Mouse (Mus musculus): ENCODE data around the gene Omp. TPM values are rescaled to one million over a fixed set of nuclear protein-coding genes. Genes with fewer than 3 reads are reported as not detected.

The Omp gene
- polyA plus RNA-seq, 1 experiment from 2014 or later: 0.38 TPM

DNA sequence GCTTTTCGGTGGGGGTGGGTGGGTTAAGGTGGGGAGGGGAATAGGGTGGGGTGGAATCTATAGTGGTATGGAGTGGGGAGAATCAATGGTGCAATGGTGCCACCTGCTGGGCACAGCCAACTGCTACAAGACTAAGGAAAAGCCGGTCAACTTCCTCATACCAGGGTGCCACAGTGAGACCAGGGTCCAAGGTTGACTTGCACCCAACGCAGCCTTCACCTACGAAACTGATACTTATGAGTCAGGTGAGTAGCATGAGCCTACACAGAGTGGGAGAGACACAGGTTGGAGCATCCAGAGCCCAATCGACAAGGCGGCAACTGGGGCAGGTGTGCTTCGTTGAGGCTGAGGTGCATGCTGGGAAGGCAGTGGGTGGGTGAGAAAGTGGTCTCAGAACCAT is 25.0 kb downstream of the Omp start:
- H3K36me3 ChIP-seq (ENCODE audit: insufficient read depth, low read length): 0 out of 2 replicates have a peak, but pooled peaks cover 4% of the 10 kb centered on the region
- ATAC-seq (replicated peaks; ENCODE audit: low FRiP score, low read depth) (peak; percentile 68), DNase-seq (ENCODE audit: low spot score) (peak; percentile 83)
- 8% methylated on average over 7 of the region's 7 CpGs for WGBS
- TF ChIP-seq CTCF (IDR thresholded peaks at IDR 0.05; ENCODE audit: low read depth): peak; percentile 90
- H3K27ac ChIP-seq: no peak overlapping the region
- no peaks in the 10 kb centered on the region for H3K9me3 ChIP-seq (replicated peaks; ENCODE audit: low read length)
- H3K4me1 ChIP-seq (replicated peaks; ENCODE audit: insufficient read depth, low read length): peaks cover 7% of the 10 kb centered on the region
- H3K9ac ChIP-seq (ENCODE audit: low read depth, low read length): no peak overlapping the region
- H3K4me3 ChIP-seq (replicated peaks; ENCODE audit: low read depth, low read length): no peak overlapping the region
- H3K4me2 ChIP-seq (ENCODE audit: low read length): peak overlapping the region; percentile 38
- H3K27me3 ChIP-seq (ENCODE audit: insufficient read depth, low read length): no peaks in the 10 kb centered on the region

- Histone ChIP-seq H3K9ac (ENCODE audit: low read depth, low read length) (no peak overlapping the region), H3K36me3 (ENCODE audit: insufficient read depth, low read length) (0 out of 2 replicates have a peak, but pooled peaks cover 4% of the 10 kb centered on the region), H3K9me3 (replicated peaks; ENCODE audit: low read length) (no peaks in the 10 kb centered on the region), H3K4me2 (ENCODE audit: low read length) (no peak overlapping the region), H3K4me3 (replicated peaks; ENCODE audit: low read depth, low read length) (no peak overlapping the region), H3K27ac (peak overlapping the region; percentile 52; the same call in 1 of the 2 replicates), H3K4me1 (replicated peaks; ENCODE audit: insufficient read depth, low read length) (peaks cover 7% of the 10 kb centered on the region), H3K27me3 (ENCODE audit: insufficient read depth, low read length) (no peaks in the 10 kb centered on the region)
- TF ChIP-seq CTCF (IDR thresholded peaks at IDR 0.05; ENCODE audit: low read depth): no peak
- WGBS: 82% methylated on average over 2 of the region's 2 CpGs
- ATAC-seq (replicated peaks; ENCODE audit: low FRiP score, low read depth): no peak
- no peak for DNase-seq (ENCODE audit: low spot score)
Measured at GRCm38 (mm10) chr7:98119961-98120232, 25.4 kb downstream of the Omp start.

- Histone ChIP-seq H3K4me3 (replicated peaks; ENCODE audit: low read depth, low read length) (no peak within 1 kb of the TSS), H3K27ac (peak within 1 kb of the TSS; percentile 60), H3K27me3 (ENCODE audit: insufficient read depth, low read length) (no peaks in the 10 kb centered on the region), H3K36me3 (ENCODE audit: insufficient read depth, low read length) (0 out of 2 replicates have a peak, but pooled peaks cover 4% of the 10 kb centered on the region), H3K4me1 (replicated peaks; ENCODE audit: insufficient read depth, low read length) (peaks cover 7% of the 10 kb centered on the region), H3K9me3 (replicated peaks; ENCODE audit: low read length) (no peaks in the 10 kb centered on the region), H3K4me2 (ENCODE audit: low read length) (peak within 1 kb of the TSS; percentile 38), H3K9ac (ENCODE audit: low read depth, low read length) (no peak within 1 kb of the TSS)
- DNase-seq (ENCODE audit: low spot score): peak; percentile 31
- no peak for TF ChIP-seq CTCF (IDR thresholded peaks at IDR 0.05; ENCODE audit: low read depth)
- peak; percentile 80 for ATAC-seq (replicated peaks; ENCODE audit: low FRiP score, low read depth)
- WGBS: 40% methylated on average over 9 of the region's 9 CpGs
Measured at GRCm38 (mm10) chr7:98119179-98119960, 25.9 kb downstream of the Omp start, which contains the start of gene Myo7a. TSS of gene Myo7a (minus strand) at chr7:98119524.

DNA sequence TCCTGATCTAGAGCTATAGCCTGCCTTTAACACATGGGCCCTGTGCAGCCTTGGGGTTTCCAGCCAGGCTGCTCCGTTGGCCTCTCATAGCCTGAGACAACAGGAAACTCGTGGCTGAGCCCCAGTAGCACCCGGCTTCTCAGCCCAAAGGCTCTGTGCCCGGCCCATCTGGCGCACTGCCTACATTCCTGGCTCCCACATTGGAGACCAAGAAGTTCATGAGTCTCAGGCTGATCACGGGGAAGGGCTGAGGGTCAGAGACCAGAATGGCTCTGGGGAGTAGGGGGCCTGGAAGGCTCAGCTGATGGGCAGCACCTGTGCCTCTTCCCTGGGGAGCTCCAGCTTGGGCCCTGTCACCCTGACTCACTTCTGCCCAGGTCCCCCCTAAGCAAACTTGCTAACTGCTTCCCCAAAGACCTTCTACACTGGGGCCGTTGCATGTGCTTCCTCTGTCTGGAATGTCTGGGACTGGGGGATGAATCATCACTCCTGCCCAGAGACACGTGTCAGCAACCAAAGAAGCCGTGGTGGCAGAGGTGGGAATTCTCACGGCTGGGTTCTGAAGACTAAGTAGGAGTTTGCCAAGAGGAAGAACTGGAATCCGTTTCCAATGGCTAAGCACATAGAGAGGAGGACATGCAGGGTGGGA is 28.2 kb downstream of the Omp start:
- Histone ChIP-seq H3K9ac (ENCODE audit: low read depth, low read length) (0 out of 2 replicates have a peak overlapping the region, but pooled peaks have one; percentile 4), H3K4me1 (replicated peaks; ENCODE audit: insufficient read depth, low read length) (peaks cover 7% of the 10 kb centered on the region), H3K36me3 (ENCODE audit: insufficient read depth, low read length) (no peaks in the 10 kb centered on the region), H3K4me3 (replicated peaks; ENCODE audit: low read depth, low read length) (no peak overlapping the region), H3K27me3 (ENCODE audit: insufficient read depth, low read length) (no peaks in the 10 kb centered on the region; the same call in 1 of the 2 replicates), H3K9me3 (replicated peaks; ENCODE audit: low read length) (no peaks in the 10 kb centered on the region), H3K27ac (0 out of 2 replicates have a peak overlapping the region, but pooled peaks have one; percentile 13), H3K4me2 (ENCODE audit: low read length) (no peak overlapping the region)
- DNase-seq (ENCODE audit: low spot score) (peak; percentile 55), ATAC-seq (replicated peaks; ENCODE audit: low FRiP score, low read depth) (no peak; the same call in 1 of the 2 replicates)
- 33% methylated on average over 11 of the region's 11 CpGs for WGBS
- no peak for TF ChIP-seq CTCF (IDR thresholded peaks at IDR 0.05; ENCODE audit: low read depth)

- Histone ChIP-seq H3K27me3 (ENCODE audit: insufficient read depth, low read length) (no peaks in the 10 kb centered on the region; the same call in 1 of the 2 replicates), H3K9me3 (replicated peaks; ENCODE audit: low read length) (no peaks in the 10 kb centered on the region), H3K4me3 (replicated peaks; ENCODE audit: low read depth, low read length) (no peak overlapping the region), H3K4me1 (replicated peaks; ENCODE audit: insufficient read depth, low read length) (peaks cover 12% of the 10 kb centered on the region), H3K4me2 (ENCODE audit: low read length) (no peak overlapping the region), H3K9ac (ENCODE audit: low read depth, low read length) (no peak overlapping the region), H3K36me3 (ENCODE audit: insufficient read depth, low read length) (no peaks in the 10 kb centered on the region), H3K27ac (no peak overlapping the region)
- 74% methylated on average over 6 of the region's 6 CpGs for WGBS
- DNase-seq (ENCODE audit: low spot score): no peak
- ATAC-seq (replicated peaks; ENCODE audit: low FRiP score, low read depth): no peak
- no peak for TF ChIP-seq CTCF (IDR thresholded peaks at IDR 0.05; ENCODE audit: low read depth)
Measured at GRCm38 (mm10) chr7:98114656-98115055, 30.6 kb downstream of the Omp start.

DNA sequence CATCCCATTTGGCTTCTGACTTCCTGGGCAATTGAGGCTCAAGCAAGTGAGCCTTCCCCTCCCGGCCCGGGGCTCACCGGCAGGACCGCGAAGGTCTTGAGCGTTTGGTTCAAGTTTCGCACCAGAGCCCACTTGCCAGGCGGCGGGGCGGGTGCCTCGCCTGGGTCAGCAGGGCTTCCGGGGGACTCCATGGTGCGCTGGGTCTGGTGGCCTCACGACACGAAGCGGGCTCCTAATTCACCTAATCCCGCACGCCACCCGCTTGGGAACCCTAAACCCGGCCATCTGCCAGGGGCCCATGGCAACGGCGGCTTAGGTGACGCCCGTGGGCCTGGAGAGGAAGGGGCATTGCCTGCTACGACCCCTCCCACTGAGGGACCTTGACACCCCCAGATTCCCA is 34.1 kb downstream of the Omp start:
- no peak for TF ChIP-seq CTCF (IDR thresholded peaks at IDR 0.05; ENCODE audit: low read depth)
- H3K9ac ChIP-seq (ENCODE audit: low read depth, low read length): peak overlapping the region; percentile 36; the same call in 1 of the 2 replicates
- 0 out of 2 replicates have a peak, but pooled peaks have one; percentile 15 for ATAC-seq (replicated peaks; ENCODE audit: low FRiP score, low read depth)

More for the DNA sequence above, 34.1 kb downstream of the Omp start:
- Histone ChIP-seq H3K4me2 (ENCODE audit: low read length) (peak overlapping the region; percentile 47), H3K36me3 (ENCODE audit: insufficient read depth, low read length) (no peaks in the 10 kb centered on the region), H3K4me3 (replicated peaks; ENCODE audit: low read depth, low read length) (no peak overlapping the region; the same call in 1 of the 2 replicates), H3K27ac (no peak overlapping the region), H3K9me3 (replicated peaks; ENCODE audit: low read length) (no peaks in the 10 kb centered on the region), H3K4me1 (replicated peaks; ENCODE audit: insufficient read depth, low read length) (peaks cover 6% of the 10 kb centered on the region; the same call in 1 of the 2 replicates), H3K27me3 (ENCODE audit: insufficient read depth, low read length) (no peaks in the 10 kb centered on the region; the same call in 1 of the 2 replicates)
- 5% methylated on average over 25 of the region's 25 CpGs for WGBS
- peak; percentile 8 for DNase-seq (ENCODE audit: low spot score)

Data from kidney, postnatal 0 days (tissue).